Mouse (Mus musculus): Measurements from ENCODE around the gene Nid2.

Gene Nid2

GRCm38 (mm10) chr14:19858808-19859776 is 108.0 kb downstream of the Nid2 start:
- no peak for DNase-seq (ENCODE audit: low spot score in 2 of 2)

DNA sequence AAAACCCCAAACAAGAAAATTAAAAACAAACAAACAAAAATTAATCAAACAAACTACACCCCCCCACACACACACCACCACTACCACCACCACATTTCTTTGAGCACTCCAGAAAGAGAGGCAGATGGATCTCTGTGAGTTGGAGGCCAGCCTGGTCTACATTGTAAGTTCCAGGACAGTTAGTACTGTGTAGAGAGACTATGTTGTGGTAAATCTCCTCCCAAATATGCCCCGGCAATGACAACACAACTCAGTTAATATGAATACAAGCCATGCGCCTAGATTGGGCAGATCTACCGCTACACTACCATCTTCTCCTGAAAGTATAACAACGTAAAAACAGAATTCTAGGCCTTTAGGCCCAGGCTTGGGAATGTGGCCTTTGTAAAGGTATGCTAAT is 109.2 kb downstream of the Nid2 start:
- DNase-seq (ENCODE audit: low spot score in 2 of 2) = no peak

Measured in urinary bladder, postnatal 4 days (tissue).